Mouse (Mus musculus): ENCODE measurements around the gene 4921504E06Rik.

DNA sequence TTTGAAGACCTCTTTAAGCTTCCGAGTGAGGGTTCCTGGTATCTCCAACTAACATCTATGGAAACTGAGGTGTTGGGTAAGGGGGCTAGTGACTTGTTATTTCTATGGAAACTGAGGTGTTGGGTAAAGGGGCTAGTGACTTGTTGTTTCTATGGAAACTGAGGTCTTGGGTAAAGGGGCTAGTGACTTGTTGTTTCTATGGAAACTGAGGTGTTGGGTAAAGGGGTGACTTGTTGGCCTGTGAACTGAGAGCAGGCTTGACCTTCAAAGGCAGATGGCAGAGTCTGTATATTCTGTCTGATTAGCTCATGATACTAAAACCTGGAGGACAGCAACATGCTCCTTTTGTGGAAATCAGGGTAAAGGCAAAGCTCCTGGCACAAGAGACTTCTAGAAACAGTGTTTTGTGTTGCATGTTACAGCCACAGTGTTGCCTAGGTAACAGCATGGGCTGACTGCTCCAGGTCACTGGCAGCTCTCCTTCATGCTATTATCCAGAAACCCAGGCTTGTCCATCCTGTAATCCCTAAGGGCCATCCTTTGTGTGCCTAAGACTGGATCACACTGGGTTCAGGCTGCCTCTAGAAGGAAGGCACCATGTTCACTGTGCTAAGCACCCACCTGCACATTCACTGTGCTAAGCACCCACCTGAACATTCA lies 133.9 kb downstream of the 4921504E06Rik start:
- TF ChIP-seq CTCF (IDR thresholded peaks at IDR 0.05; ENCODE audit: low read depth, low read length), result no peak
- TF ChIP-seq POLR2A (IDR thresholded peaks at IDR 0.05; ENCODE audit: borderline replicate concordance, low read depth, low read length), result no peak
